Mouse (Mus musculus) urinary bladder, adult 2 months (tissue): ENCODE data around the gene Tacc2. TPM values are rescaled to one million over a fixed set of nuclear protein-coding genes. Genes with fewer than 3 reads are reported as not detected.

ENCODE experiments used
- DNase-seq: peaks from one replicate; pipeline ENCODE4 v3.0.0; 2022; ENCODE audit warnings: low spot score
- polyA plus RNA-seq: library from polyadenylated mRNA; depleted of rRNA; stranded (reverse); fragments of >200 nt; gene quantifications from 2 replicates; pipeline ENCODE4 v1.2.3, GENCODE M21; 2012

Tacc2 gene
- polyA plus RNA-seq, 1 experiment: 67.5 TPM

DNA sequence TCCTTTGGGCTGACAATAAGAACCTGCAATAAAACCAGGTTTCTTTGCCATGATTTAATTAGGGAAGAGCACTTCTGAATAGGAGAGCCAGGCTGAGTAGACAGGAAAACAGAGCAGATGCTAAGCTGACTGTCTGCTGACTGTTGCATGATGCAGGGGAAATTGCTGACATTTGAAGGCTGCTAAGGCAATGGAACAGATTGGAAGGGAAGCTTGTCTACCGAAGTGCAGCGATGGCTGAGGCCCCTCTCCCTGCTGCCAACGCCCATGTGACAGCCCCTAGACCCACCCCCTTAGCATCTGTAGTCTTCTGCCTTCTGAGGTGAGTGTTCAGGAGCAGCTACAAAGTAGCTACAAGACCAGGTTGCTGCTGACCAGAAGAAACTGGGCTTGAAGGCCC is 148.9 kb downstream of the Tacc2 start:
- no peak for DNase-seq

DNA sequence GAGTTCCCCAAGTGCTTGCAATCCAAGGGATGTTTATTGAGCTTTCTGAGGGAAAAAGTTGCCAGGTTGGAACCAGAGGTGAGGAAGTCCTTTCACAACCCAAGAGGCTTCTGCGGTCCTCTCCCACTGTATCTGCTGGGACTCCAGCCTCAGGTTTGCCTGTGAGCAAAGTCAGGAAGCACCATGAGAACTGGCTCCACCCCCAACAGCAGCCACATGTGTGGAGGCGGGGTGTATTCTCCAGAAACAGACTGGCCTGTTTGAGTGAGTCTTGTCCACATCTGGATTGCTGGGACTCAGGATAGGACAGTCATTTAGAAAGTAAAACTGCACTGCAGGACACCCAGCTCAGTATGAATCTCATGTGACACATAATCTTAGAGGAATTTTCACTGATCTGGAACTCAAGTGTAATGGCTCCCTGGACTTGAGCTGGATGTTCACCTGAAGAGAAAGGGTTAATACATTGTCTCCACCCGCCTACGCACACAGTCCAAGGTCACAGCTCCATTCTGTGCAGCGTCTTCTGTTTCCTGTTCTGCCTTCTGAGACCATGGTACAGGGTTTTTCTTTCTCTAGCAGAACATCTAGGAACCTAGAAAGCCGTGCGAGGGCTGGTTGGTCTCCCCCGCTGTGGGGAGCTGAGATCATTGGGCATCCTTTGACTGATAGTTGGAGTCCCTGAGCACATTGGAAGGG is 149.6 kb downstream of the Tacc2 start:
- DNase-seq: no peak

DNA sequence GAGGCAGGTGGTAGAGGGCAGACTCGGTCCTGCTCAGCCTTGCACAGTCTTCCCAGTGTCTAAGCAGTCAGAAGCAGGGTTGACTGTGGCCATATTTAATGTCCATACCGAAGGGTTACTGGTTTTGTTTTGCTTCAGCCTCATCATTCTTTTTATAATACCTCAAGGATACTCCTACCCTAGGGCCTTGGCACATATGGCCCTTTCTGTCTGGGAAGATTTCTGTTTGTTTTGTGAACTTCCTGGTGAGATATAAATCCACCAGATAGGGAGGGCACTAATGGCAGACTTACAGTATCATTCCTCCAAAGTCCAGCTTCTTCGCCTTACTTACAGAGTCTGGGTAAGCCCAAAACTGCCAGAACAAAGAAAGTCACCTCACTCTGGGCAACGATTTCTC is 150.3 kb downstream of the Tacc2 start:
- DNase-seq: no peak

DNA sequence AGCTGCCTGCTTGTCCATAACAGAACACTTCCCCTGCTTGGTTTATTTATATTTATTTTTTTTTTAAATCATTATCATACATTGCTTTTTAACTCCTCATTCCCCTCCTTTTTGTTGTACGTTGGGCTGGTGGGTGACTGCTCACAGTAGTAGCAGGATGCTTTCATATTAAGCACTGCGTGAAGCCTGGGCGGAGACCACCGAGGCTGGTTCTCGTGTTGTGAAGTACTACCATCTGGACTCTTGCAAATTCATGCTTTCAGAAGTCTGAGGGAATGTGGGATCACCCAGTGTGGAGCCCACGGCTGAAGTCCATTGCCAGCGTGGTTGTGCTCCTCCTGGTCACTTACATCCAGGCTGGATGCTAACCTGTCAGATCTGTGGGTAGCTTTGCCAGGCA is 154.6 kb downstream of the Tacc2 start:
- no peak for DNase-seq

DNA sequence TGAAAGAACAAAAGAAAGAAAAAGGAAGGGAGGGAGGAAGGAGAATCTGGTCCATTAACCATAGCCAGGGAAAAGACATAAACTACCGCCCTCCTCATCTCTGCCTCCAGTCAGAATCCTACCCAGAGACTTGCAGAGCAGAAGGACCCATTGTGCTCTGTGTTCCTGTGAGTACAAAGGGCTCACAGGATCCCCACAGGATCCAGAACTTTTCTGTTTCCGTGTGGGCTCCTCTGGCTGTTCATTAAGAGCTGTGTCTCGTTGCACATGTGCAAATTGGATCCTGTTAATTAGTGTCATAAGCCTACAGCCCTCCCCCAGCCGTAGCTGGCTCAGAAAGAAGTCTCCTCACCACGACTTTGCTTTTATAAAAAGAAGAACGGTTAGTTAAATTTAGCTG is 155.7 kb downstream of the Tacc2 start:
- DNase-seq: no peak

DNA sequence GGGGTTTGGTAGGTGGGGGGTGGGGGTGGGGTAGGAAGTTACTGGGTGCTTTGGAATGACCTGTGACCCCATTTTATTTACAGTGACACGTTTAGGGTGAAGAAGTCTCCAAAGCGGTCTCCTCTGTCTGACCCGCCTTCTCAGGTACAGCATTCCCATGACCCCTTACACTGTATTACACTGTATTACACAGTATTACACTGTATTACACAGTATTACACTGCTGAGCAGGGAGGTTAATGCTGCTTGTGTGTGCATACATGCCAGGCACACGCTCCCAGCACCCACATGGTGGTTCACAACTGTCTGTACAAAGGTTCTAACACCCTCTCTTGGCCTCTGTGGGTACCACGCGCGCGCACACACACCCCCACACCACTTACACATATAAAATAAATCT is 156.2 kb downstream of the Tacc2 start:
- no peak for DNase-seq

GRCm38 (mm10) chr7:130734195-130734787 is 157.1 kb downstream of the Tacc2 start:
- no peak for DNase-seq

- DNase-seq: no peak
Measured at GRCm38 (mm10) chr7:130741099-130741498, 163.9 kb downstream of the Tacc2 start.

DNA sequence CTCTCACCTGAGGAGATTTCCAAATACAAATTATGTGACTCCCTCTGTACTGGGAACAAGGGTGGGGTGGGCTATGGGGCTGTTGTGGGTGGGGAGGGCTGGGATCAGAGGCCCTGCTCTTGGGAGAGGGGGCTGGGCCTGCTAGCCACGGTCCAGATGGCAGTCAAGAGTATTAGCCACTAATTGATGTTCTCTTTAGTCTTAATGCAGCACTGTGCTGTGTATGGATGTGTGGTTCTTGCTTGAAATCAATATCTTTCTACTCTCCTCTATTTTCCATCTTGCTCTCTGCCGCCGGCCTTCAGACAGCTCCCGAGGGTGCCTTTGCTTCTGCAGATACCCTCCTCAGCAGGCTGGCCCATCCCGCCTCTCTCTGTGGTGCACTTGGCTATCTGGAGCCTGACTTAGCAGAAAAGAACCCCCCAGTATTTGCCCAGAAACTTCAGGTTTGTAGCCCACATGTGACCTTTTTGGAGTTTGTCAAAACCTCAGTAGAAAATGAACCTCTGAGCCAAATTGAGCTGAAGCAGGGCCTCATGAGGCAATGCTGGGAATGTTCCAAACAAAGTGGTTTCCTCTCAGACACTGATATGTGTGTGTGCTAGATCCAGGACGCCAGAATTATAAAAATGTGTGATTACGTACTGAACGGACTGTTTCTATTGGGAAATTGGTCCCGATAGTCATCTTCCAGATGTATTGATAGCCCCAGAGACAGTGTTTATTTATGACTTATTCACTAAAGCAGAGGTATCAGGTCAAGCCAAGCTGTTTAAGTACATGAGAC is 166.2 kb downstream of the Tacc2 start:
- DNase-seq: no peak

DNA sequence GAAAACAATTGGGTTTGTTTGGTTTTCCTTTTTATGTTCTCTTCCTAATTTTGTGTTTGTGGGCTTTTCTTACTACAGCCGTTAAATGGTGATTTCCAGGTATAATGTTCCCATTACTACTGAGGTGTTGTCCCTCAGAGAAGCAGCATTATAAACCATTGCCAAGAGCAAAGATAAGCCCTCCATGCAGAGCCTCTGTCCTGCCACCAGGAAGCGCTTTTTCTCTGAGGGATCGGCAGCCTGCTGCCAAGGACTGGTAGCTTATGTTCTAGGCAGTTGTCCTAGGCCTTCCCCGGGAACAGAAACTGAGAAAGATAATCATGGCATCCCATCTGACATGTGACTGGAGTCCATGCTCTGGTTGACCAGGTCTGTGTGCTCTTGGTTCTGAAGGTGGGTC is 171.9 kb downstream of the Tacc2 start:
- DNase-seq: no peak

- DNase-seq: no peak
Measured at GRCm38 (mm10) chr7:130750752-130751490, 173.7 kb downstream of the Tacc2 start.

DNA sequence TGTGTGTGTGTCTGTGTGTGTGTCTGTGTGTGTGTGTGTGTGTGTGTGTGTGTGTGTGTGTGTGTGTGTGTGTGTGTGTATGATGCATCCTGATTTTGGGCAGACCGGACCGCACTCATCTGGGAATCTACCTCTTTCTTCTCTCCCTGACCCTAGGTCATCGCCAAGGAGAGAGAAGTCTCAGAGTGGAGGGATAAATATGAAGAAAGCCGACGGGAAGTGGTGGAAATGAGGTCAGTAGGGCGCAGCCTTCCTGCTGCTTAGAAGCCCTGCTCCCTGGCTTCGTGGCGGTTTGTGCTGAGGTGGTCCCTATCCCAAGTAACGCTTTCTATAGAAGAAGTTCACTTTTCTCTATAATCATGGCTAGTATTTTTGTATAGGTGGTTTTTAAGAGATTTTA is 174.4 kb downstream of the Tacc2 start:
- no peak for DNase-seq

DNA sequence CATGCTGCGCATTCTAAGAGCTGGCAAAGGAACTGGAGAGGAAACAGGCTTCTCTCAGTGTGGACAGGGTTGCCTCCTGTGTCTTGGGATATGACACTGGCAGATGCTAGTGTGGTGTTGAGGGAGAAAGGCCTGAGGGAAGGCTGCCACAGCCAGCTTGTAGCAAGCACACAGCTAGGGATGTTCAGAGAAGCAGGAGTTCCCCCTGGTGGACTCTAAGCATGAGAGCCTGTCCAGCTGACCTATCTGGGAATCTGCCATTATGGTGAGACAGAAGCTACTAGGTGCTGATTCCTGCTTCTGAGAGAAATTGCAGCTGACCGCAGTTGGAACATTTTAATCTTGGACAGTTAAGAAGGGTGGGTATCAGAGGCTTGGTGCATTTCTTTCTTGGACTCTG is 177.6 kb downstream of the Tacc2 start:
- no peak for DNase-seq

DNA sequence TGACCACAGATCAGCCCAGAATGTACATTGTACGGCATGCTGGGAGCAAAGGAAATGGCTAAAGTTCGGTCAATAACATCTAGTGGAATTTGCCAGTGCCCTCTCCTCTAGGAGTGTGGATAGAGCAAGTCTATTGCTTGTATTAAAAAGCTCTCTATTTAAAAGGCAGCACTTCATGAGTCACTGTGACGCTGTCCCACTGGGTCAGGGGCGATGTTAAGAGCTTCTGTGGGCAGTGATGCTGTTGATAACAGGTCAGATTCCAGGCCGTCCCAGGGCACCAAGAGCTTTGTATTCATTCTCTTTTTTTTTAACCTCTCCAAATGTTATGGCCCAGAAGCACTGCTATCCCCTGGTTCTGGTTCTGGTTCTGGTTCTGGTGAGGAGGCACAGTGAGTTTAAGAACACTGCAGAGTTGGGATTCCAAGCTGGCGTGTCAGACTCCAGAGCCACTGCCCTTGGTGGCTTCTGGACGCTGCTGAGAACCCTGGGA is 179.2 kb downstream of the Tacc2 start:
- DNase-seq: no peak

DNA sequence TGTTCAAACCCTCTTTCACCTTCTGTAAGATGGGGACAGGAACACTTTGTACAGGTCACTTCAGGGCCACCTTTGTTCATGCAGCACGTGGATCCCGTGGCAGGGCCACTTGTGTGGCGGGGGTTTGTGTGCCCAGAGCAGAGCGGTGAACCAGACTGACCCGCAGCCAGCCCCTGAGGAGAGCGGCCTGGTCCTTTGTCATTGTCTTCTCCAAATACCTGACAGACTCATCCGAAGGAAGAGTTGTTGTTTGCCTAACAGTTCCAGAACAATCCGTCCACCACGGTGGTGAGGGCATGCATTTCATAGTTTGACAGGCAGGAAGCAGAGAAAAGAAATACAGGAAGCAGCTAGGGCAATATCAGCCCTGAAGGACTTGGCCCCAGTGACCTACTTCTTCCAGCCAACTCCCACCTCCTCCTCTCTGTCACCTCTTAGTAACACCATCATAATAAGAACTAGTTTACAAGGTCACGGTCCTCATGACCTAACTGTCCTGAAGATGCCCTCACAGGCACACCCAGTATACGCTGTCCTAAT is 180.2 kb downstream of the Tacc2 start:
- no peak for DNase-seq

- DNase-seq: no peak
Measured at GRCm38 (mm10) chr7:130762071-130762897, 185.0 kb downstream of the Tacc2 start.

- no peak for DNase-seq
Measured at GRCm38 (mm10) chr7:130764160-130764559, 186.9 kb downstream of the Tacc2 start.

DNA sequence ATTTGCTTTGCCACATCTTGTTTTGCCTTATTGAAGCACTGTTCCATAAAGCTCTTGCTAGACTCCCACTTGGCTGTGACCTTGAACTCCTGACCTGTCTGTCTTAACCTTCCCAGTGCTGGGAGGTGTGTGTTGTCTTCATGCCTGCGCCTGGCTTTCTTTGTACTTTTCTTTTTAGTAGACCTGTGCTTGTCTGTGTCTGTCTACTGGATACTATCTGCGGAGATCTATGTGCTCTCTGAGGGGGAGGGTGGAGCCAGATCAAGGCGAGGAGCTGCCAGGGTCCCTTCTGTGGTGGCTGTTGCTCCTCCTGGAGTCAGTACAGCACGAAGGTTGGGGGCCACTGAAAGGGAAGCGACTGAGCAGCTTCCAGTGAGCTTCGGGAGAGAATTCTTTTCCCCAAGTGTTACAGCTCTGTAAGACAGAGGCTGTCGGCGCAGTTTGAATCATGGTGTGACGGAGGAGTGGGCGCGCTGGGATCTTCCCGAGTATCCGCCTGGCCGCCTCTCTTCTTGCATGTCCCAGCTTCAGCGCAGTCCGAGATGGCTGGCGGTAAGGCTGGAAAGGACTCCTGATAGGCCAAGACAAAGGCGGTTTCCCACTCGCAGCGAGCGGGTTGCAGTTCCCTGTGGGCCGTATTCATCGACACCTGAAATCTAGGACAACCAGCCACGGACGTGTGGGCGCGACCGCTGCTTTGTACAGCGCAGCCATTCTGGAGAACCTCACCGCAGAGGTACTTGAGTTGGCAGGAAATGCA is 189.4 kb downstream of the Tacc2 start:
- no peak for DNase-seq

DNA sequence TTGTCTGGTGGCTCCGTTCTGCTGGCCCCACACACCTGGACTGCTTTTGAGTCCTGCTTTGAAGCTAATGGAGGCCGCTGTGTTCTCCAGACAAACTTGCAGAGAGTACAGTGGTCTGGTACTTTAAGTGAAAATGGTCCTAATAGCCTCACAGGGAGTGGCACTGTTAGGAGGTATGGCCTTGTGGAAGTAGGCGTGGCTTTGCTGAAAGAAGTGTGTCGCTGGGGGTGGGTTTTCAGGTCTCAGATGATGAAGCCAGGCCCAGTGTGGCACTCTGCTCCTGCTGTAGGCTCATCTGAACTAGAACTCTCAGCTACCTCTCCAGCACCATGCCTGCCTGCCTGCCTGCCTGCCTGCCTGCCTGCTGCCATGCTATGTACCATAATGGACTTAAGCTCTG is 190.9 kb downstream of the Tacc2 start:
- DNase-seq: no peak

- peak; percentile 47 for DNase-seq
Measured at GRCm38 (mm10) chr7:130770707-130771106, 193.5 kb downstream of the Tacc2 start.
